Mouse (Mus musculus) C2C12 (cell line): Measurements from ENCODE around the gene Gtf3c4.

Experiments used
- CTCF ChIP-seq: IDR thresholded peaks from one replicate; pipeline ENCODE4 v1.5.1; 2011; ENCODE audit not compliant: control insufficient read depth, insufficient read depth, insufficient read length
- MAX ChIP-seq: IDR thresholded peaks from one replicate; pipeline ENCODE4 v1.6.1; 2011; ENCODE audit warnings: mild to moderate bottlenecking, control low read depth
- MYOD1 ChIP-seq: IDR thresholded peaks from one replicate; pipeline ENCODE4 v1.6.1; 2011; ENCODE audit warnings: low read depth; ENCODE audit not compliant: control insufficient read depth, insufficient read length
- USF1 ChIP-seq: IDR thresholded peaks from one replicate; pipeline ENCODE4 v1.6.1; 2011; ENCODE audit warnings: low read depth, mild to moderate bottlenecking, control low read depth, moderate library complexity

- no peak for TF ChIP-seq CTCF
- no peak for TF ChIP-seq MYOD1
- TF ChIP-seq MAX = no peak
- TF ChIP-seq USF1 = no peak
These were observed 43.9 kb downstream of the Gtf3c4 start for GRCm38 (mm10) chr2:28796298-28796697.
